Mouse (Mus musculus): ENCODE data around the gene Fzd1. TPM values are rescaled to one million over a fixed set of nuclear protein-coding genes. Genes with fewer than 3 reads are reported as not detected.

Gene Fzd1
- total RNA-seq, 1 experiment from 2014 or later = 0.29 TPM

- no peak for ATAC-seq (replicated peaks; ENCODE audit: insufficient number of reproducible peaks, low FRiP score, low TSS enrichment, poor library complexity, severe bottlenecking)
Observed at GRCm38 (mm10) chr5:4756001-4756681, 1.7 kb downstream of the Fzd1 start.

- ATAC-seq (replicated peaks; ENCODE audit: insufficient number of reproducible peaks, low FRiP score, low TSS enrichment, poor library complexity, severe bottlenecking) = no peak
Observed at GRCm38 (mm10) chr5:4755326-4755725, 2.5 kb downstream of the Fzd1 start.

GRCm38 (mm10) chr5:4754701-4755281, 3.0 kb downstream of the Fzd1 start:
- no peak for ATAC-seq (replicated peaks; ENCODE audit: insufficient number of reproducible peaks, low FRiP score, low TSS enrichment, poor library complexity, severe bottlenecking)

GRCm38 (mm10) chr5:4753161-4753560, 4.7 kb downstream of the Fzd1 start:
- no peak for ATAC-seq (replicated peaks; ENCODE audit: insufficient number of reproducible peaks, low FRiP score, low TSS enrichment, poor library complexity, severe bottlenecking)

- no peak for ATAC-seq (replicated peaks; ENCODE audit: insufficient number of reproducible peaks, low FRiP score, low TSS enrichment, poor library complexity, severe bottlenecking)
Observed at GRCm38 (mm10) chr5:4742722-4743121, 15.1 kb downstream of the Fzd1 start.

GRCm38 (mm10) chr5:4737013-4737412, 20.8 kb downstream of the Fzd1 start:
- no peak for ATAC-seq (replicated peaks; ENCODE audit: insufficient number of reproducible peaks, low FRiP score, low TSS enrichment, poor library complexity, severe bottlenecking)

GRCm38 (mm10) chr5:4735461-4735860, 22.4 kb downstream of the Fzd1 start:
- no peak for ATAC-seq (replicated peaks; ENCODE audit: insufficient number of reproducible peaks, low FRiP score, low TSS enrichment, poor library complexity, severe bottlenecking)

- ATAC-seq (replicated peaks; ENCODE audit: insufficient number of reproducible peaks, low FRiP score, low TSS enrichment, poor library complexity, severe bottlenecking) = no peak
Observed at GRCm38 (mm10) chr5:4733239-4733638, 24.6 kb downstream of the Fzd1 start.

- ATAC-seq (replicated peaks; ENCODE audit: insufficient number of reproducible peaks, low FRiP score, low TSS enrichment, poor library complexity, severe bottlenecking) = no peak
Observed at GRCm38 (mm10) chr5:4732241-4733229, 25.3 kb downstream of the Fzd1 start.

GRCm38 (mm10) chr5:4731743-4732215, 26.1 kb downstream of the Fzd1 start:
- no peak for ATAC-seq (replicated peaks; ENCODE audit: insufficient number of reproducible peaks, low FRiP score, low TSS enrichment, poor library complexity, severe bottlenecking)

- ATAC-seq (replicated peaks; ENCODE audit: insufficient number of reproducible peaks, low FRiP score, low TSS enrichment, poor library complexity, severe bottlenecking) = no peak
Observed at GRCm38 (mm10) chr5:4731064-4731463, 26.8 kb downstream of the Fzd1 start.

All from monocyte, adult 5-6 weeks (primary cell).